Mouse (Mus musculus): ENCODE measurements around the gene Skor1. TPM values are rescaled to one million over a fixed set of nuclear protein-coding genes. Genes with fewer than 3 reads are reported as not detected.

The Skor1 gene
- polyA plus RNA-seq, 1 experiment from 2014 or later = not detected

DNA sequence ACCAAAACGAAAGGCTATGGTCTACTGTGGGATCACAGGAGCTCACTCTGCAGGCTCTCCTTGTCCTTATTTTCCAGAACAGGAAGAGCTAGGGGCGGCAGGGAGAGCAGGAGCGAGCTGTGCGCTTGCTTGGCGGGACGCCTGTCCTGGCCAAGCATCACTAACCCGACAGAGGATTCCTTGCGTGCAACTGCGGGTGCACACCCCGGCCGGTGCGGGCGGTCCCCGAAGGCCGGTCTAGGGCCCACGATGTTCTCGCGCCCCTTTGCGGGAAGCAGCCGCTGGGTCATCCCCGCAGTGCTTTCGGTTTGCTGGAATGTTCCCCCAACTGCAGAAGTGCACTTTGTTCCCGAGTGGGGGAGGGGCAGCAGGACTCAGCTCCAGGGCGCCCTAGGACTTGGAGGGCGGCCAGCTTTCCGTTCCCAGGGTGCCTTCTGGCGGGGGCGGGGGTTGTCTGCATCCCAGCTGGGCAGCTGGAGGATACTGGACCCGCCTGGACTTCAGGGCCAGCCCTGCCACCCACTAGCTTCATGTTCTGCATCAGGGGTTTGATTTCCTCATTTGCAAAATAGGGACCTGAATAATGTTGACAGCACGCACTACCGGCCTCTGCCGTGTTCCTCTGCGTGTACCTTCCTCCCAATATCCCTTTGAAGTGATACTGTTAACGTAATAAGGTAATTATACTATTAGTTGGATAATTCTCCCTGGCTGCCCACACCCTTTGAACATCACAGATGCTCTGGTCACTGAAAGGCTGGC, 39.6 kb downstream of the Skor1 start:
- 2% methylated on average over 34 of the region's 34 CpGs for WGBS
- no peaks in the 10 kb centered on the region for H3K27me3 ChIP-seq (ENCODE audit: control insufficient read depth, insufficient read depth, low read length)
- H3K4me1 ChIP-seq (ENCODE audit: control insufficient read depth, insufficient read depth, low read length) = peaks cover 13% of the 10 kb centered on the region

DNA sequence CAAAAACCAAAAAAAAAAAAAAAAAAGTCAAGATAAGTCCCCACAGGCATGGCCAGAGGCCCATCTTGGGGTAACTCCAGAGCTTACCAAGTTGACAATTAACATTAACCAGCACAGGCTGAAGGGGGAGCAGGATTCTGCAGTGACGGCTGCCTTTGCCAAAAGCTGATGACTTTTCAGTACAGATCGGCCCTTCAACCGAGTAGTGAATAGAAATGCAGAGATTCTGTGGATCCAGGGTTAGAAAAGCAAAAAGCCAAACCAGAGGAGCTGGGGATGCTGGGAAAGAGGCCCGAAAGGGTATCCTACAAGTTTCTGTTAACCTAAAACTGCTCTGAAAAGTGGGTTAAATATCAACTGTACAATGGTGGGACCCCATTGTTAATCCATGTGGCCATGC, 40.2 kb downstream of the Skor1 start:
- ATAC-seq (replicated peaks; ENCODE audit: extremely low read depth, insufficient read depth, low FRiP score) = peak; percentile 59; the same call in 1 of the 2 replicates
- Histone ChIP-seq H3K36me3 (ENCODE audit: control insufficient read depth, insufficient read depth) (no peaks in the 10 kb centered on the region), H3K27me3 (ENCODE audit: control insufficient read depth, insufficient read depth, low read length) (no peaks in the 10 kb centered on the region), H3K9me3 (replicated peaks; ENCODE audit: control insufficient read depth, low read length) (no peaks in the 10 kb centered on the region), H3K9ac (ENCODE audit: low read length) (peak overlapping the region; percentile 81), H3K4me2 (ENCODE audit: low read depth, low read length) (peak overlapping the region; percentile 71), H3K4me3 (ENCODE audit: low read length) (peak overlapping the region; percentile 64), H3K4me1 (ENCODE audit: control insufficient read depth, insufficient read depth, low read length) (peaks cover 13% of the 10 kb centered on the region), H3K27ac (ENCODE audit: low read length) (peak overlapping the region; percentile 98)
- 12% methylated on average over 4 of the region's 4 CpGs for WGBS

More for the DNA sequence above, 39.6 kb downstream of the Skor1 start:
- no peaks in the 10 kb centered on the region for H3K36me3 ChIP-seq (ENCODE audit: control insufficient read depth, insufficient read depth)
- H3K27ac ChIP-seq (ENCODE audit: low read length) = peak overlapping the region; percentile 98
- peak; percentile 91 for ATAC-seq (replicated peaks; ENCODE audit: extremely low read depth, insufficient read depth, low FRiP score)
- H3K4me2 ChIP-seq (ENCODE audit: low read depth, low read length) = peak overlapping the region; percentile 71
- peak overlapping the region; percentile 64 for H3K4me3 ChIP-seq (ENCODE audit: low read length)
- H3K9ac ChIP-seq (ENCODE audit: low read length) = peak overlapping the region; percentile 81
- no peaks in the 10 kb centered on the region for H3K9me3 ChIP-seq (replicated peaks; ENCODE audit: control insufficient read depth, low read length)

DNA sequence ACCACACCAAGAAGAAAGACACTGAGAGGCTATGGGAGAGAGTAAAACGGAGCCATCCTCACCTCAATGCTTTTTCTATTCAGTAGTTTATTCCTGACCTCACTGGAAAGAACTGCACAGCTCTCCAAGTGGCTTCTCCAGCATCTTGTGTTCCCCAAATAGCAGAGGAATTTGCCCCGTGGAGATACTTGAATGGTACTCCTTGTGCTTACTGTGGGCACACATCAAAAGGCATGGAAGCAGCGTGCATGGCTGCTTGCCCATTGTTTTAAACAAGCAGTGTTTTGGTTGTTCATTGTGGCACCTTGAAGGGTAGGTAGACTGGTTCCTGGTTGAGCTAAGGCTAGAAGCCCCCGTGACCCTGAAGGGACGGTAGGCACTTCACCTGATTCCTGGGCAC, 48.1 kb downstream of the Skor1 start:
- WGBS = 71% methylated on average over 5 of the region's 5 CpGs
- Histone ChIP-seq H3K27ac (ENCODE audit: low read length) (peak overlapping the region; percentile 35; the same call in 1 of the 2 replicates), H3K4me1 (ENCODE audit: control insufficient read depth, insufficient read depth, low read length) (peaks cover 11% of the 10 kb centered on the region; the same call in 1 of the 2 replicates), H3K27me3 (ENCODE audit: control insufficient read depth, insufficient read depth, low read length) (no peaks in the 10 kb centered on the region), H3K9ac (ENCODE audit: low read length) (no peak overlapping the region), H3K4me2 (ENCODE audit: low read depth, low read length) (no peak overlapping the region), H3K4me3 (ENCODE audit: low read length) (no peak overlapping the region), H3K36me3 (ENCODE audit: control insufficient read depth, insufficient read depth) (no peaks in the 10 kb centered on the region), H3K9me3 (replicated peaks; ENCODE audit: control insufficient read depth, low read length) (no peaks in the 10 kb centered on the region; the same call in 1 of the 2 replicates)
- ATAC-seq (replicated peaks; ENCODE audit: extremely low read depth, insufficient read depth, low FRiP score) = no peak

DNA sequence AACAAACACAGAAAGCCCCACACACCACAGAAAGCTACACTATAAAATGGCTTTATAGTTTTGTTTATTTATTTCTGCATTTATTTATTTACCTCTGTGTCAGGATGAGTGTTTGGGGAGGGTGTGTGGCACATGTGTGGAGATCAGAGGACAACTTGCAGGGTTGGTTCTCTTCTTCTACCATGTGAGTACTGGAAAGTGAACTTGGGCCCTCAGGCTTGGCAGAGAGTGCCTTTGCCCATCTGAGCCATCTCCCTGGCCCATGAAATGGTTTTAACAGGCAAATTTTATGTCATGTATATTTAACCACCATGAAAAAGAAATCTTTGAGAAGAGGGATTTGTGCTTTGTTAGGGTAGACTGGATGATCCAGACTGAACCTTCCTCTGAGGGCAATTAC, 48.9 kb downstream of the Skor1 start:
- no peaks in the 10 kb centered on the region for H3K27me3 ChIP-seq (ENCODE audit: control insufficient read depth, insufficient read depth, low read length)
- ATAC-seq (replicated peaks; ENCODE audit: extremely low read depth, insufficient read depth, low FRiP score) = no peak
- no peaks in the 10 kb centered on the region for H3K36me3 ChIP-seq (ENCODE audit: control insufficient read depth, insufficient read depth)
- no peak overlapping the region for H3K4me2 ChIP-seq (ENCODE audit: low read depth, low read length)
- H3K4me1 ChIP-seq (ENCODE audit: control insufficient read depth, insufficient read depth, low read length) = peaks cover 11% of the 10 kb centered on the region; the same call in 1 of the 2 replicates
- H3K9me3 ChIP-seq (replicated peaks; ENCODE audit: control insufficient read depth, low read length) = no peaks in the 10 kb centered on the region; the same call in 1 of the 2 replicates
- H3K4me3 ChIP-seq (ENCODE audit: low read length) = no peak overlapping the region
- no peak overlapping the region for H3K9ac ChIP-seq (ENCODE audit: low read length)
- H3K27ac ChIP-seq (ENCODE audit: low read length) = no peak overlapping the region

DNA sequence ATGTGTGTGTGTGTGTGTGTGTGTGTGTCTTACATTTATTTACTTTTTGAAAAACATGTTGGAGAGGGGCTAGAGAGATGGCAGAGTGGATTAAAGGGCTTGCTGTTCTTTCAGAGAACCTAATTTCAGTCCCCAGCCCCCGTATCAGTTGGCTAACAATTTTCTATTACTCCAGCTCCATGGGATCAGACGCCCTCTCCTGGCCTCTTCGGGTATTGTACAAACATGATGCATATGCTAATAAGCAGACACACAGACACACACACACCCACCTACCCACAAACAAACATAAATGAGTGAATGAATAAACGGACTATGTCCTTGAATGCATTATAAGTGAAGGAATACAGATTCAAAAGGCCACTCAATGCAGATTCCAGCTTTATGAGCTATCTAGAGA, 49.4 kb downstream of the Skor1 start:
- WGBS = 85% methylated on average over 4 of the region's 4 CpGs
- H3K4me1 ChIP-seq (ENCODE audit: control insufficient read depth, insufficient read depth, low read length) = peaks cover 11% of the 10 kb centered on the region; the same call in 1 of the 2 replicates
- no peak overlapping the region for H3K4me2 ChIP-seq (ENCODE audit: low read depth, low read length)
- no peak overlapping the region for H3K4me3 ChIP-seq (ENCODE audit: low read length)
- no peak overlapping the region for H3K27ac ChIP-seq (ENCODE audit: low read length)
- H3K36me3 ChIP-seq (ENCODE audit: control insufficient read depth, insufficient read depth) = no peaks in the 10 kb centered on the region
- ATAC-seq (replicated peaks; ENCODE audit: extremely low read depth, insufficient read depth, low FRiP score) = no peak
- H3K9ac ChIP-seq (ENCODE audit: low read length) = no peak overlapping the region
- H3K27me3 ChIP-seq (ENCODE audit: control insufficient read depth, insufficient read depth, low read length) = no peaks in the 10 kb centered on the region
- no peaks in the 10 kb centered on the region; the same call in 1 of the 2 replicates for H3K9me3 ChIP-seq (replicated peaks; ENCODE audit: control insufficient read depth, low read length)

DNA sequence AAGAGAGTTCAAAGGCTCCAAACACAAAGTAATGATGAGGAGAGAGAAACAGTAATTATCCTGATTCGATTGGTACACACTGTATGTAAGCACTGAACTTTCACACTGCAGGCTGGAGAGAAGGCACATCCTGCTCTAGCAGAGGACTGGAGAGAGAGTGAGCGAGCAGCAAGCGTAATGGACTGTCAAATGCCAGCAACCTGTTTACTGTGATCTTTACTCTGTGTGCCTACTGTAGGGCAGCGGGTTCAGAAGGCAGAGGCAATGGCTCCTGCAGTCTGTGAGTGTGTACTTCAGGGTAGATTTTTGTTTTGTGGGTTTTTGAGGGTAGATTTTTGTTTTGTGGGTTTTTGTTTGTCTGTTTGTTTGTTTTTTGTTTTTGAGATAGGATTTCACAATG, 49.9 kb downstream of the Skor1 start:
- Histone ChIP-seq H3K9ac (ENCODE audit: low read length) (no peak overlapping the region), H3K36me3 (ENCODE audit: control insufficient read depth, insufficient read depth) (no peaks in the 10 kb centered on the region), H3K27me3 (ENCODE audit: control insufficient read depth, insufficient read depth, low read length) (no peaks in the 10 kb centered on the region), H3K9me3 (replicated peaks; ENCODE audit: control insufficient read depth, low read length) (no peaks in the 10 kb centered on the region; the same call in 1 of the 2 replicates), H3K4me3 (ENCODE audit: low read length) (no peak overlapping the region), H3K4me1 (ENCODE audit: control insufficient read depth, insufficient read depth, low read length) (peaks cover 11% of the 10 kb centered on the region; the same call in 1 of the 2 replicates), H3K4me2 (ENCODE audit: low read depth, low read length) (no peak overlapping the region), H3K27ac (ENCODE audit: low read length) (no peak overlapping the region)
- WGBS = 80% methylated on average over 4 of the region's 4 CpGs
- ATAC-seq (replicated peaks; ENCODE audit: extremely low read depth, insufficient read depth, low FRiP score) = no peak

DNA sequence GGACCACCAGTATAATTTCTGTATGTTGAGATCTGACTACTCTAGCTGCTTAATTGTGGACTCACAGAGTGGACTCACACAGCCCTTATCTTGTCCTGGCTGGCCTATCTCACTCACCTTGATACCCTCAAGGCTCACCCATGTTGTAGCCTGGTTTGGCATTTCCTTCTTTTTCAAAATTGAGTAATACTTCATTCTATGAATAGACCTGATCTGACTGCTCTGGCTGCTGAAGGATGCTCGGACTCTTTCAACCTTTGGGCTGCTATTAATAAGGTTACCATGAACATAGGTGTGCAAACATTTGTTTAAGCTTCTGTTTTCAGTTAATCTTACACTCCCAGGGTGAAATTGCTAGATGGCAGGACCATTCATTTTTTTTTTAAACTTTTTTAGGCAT, 51.6 kb downstream of the Skor1 start:
- Histone ChIP-seq H3K27ac (ENCODE audit: low read length) (no peak overlapping the region), H3K9ac (ENCODE audit: low read length) (no peak overlapping the region), H3K4me2 (ENCODE audit: low read depth, low read length) (no peak overlapping the region), H3K27me3 (ENCODE audit: control insufficient read depth, insufficient read depth, low read length) (no peaks in the 10 kb centered on the region), H3K4me3 (ENCODE audit: low read length) (no peak overlapping the region), H3K9me3 (replicated peaks; ENCODE audit: control insufficient read depth, low read length) (no peaks in the 10 kb centered on the region; the same call in 1 of the 2 replicates), H3K36me3 (ENCODE audit: control insufficient read depth, insufficient read depth) (no peaks in the 10 kb centered on the region), H3K4me1 (ENCODE audit: control insufficient read depth, insufficient read depth, low read length) (peaks cover 18% of the 10 kb centered on the region)
- WGBS = 60% methylated on average over 1 of the region's 1 CpGs
- ATAC-seq (replicated peaks; ENCODE audit: extremely low read depth, insufficient read depth, low FRiP score) = no peak

DNA sequence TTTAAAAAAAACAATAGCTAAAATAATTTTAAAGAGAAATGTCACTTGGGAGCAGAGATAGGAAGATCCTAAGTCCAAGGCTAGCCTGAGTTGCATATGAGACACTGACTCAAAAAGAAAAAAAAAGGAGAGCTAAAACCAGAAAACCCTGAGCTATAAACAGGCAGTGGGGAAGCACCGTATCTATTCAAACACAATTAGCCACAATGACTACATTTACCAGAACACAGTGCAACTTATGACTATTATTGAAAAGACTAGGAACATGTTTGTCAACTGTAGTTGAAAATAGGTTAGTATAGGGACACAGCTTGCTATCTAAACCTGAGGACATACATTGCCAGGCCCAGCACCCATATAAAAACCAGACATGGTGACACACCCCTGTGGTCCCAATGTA, 54.7 kb downstream of the Skor1 start:
- Histone ChIP-seq H3K9ac (ENCODE audit: low read length) (no peak overlapping the region), H3K4me2 (ENCODE audit: low read depth, low read length) (no peak overlapping the region), H3K27me3 (ENCODE audit: control insufficient read depth, insufficient read depth, low read length) (no peaks in the 10 kb centered on the region), H3K4me1 (ENCODE audit: control insufficient read depth, insufficient read depth, low read length) (peaks cover 25% of the 10 kb centered on the region), H3K36me3 (ENCODE audit: control insufficient read depth, insufficient read depth) (no peaks in the 10 kb centered on the region), H3K9me3 (replicated peaks; ENCODE audit: control insufficient read depth, low read length) (no peaks in the 10 kb centered on the region; the same call in 1 of the 2 replicates), H3K27ac (ENCODE audit: low read length) (no peak overlapping the region), H3K4me3 (ENCODE audit: low read length) (no peak overlapping the region)
- WGBS = 85% methylated on average over 1 of the region's 1 CpGs
- no peak for ATAC-seq (replicated peaks; ENCODE audit: extremely low read depth, insufficient read depth, low FRiP score)

DNA sequence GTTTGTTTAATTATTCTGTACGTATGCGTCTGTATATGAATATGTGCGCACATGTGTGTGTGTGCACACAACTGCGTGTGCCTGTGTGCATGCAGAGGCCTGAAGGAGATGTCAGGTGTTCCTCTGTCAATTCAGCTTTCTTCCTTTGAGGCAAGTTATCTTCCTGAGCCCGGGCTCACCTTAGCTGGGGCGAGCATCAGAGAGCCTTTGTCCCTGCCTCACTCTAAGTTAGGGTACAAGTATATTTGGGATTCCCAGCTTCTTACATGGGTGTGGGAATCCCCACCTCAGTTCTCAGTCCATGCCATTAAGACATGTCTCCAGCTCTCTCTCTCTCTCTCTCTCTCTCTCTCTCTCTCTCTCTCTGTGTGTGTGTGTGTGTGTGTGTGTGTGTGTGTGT, 56.2 kb downstream of the Skor1 start:
- H3K9ac ChIP-seq (ENCODE audit: low read length) = peak overlapping the region; percentile 37
- no peaks in the 10 kb centered on the region for H3K36me3 ChIP-seq (ENCODE audit: control insufficient read depth, insufficient read depth)
- no peak for ATAC-seq (replicated peaks; ENCODE audit: extremely low read depth, insufficient read depth, low FRiP score)
- H3K4me3 ChIP-seq (ENCODE audit: low read length) = peak overlapping the region; percentile 47
- peak overlapping the region; percentile 80 for H3K27ac ChIP-seq (ENCODE audit: low read length)
- H3K9me3 ChIP-seq (replicated peaks; ENCODE audit: control insufficient read depth, low read length) = no peaks in the 10 kb centered on the region
- H3K4me1 ChIP-seq (ENCODE audit: control insufficient read depth, insufficient read depth, low read length) = peaks cover 22% of the 10 kb centered on the region
- H3K4me2 ChIP-seq (ENCODE audit: low read depth, low read length) = peak overlapping the region; percentile 72
- WGBS = 13% methylated on average over 6 of the region's 6 CpGs
- no peaks in the 10 kb centered on the region for H3K27me3 ChIP-seq (ENCODE audit: control insufficient read depth, insufficient read depth, low read length)
